Mouse (Mus musculus) kidney, adult 18-20 months (tissue): ENCODE data around the gene Garem2.
"Not testable (repeated sequence)": the region's sequence is repeated elsewhere in the genome, so short reads cannot be mapped to it uniquely, and the experiment has no call there.

ENCODE experiments used
- DNase-seq: peaks from one replicate; pipeline ENCODE4 v3.0.0; 2021

The Garem2 gene

GRCm38 (mm10) chr5:30104841-30105667 lies at the start of gene Garem2:
TSS of gene Garem2 (plus strand) at chr5:30105161.
- no peak for DNase-seq

GRCm38 (mm10) chr5:30058216-30058731 lies 46.7 kb upstream of the Garem2 start:
- no peak for DNase-seq

GRCm38 (mm10) chr5:30059607-30060006 lies 45.4 kb upstream of the Garem2 start:
- not testable (repeated sequence) for DNase-seq

GRCm38 (mm10) chr5:30067726-30068125 lies 37.2 kb upstream of the Garem2 start:
- peak; percentile 26 for DNase-seq

- DNase-seq, result no peak
Observed at GRCm38 (mm10) chr5:30071677-30072076, 33.3 kb upstream of the Garem2 start.

- no peak for DNase-seq
Observed at GRCm38 (mm10) chr5:30072377-30072776, 32.6 kb upstream of the Garem2 start.

- peak; percentile 85 for DNase-seq
Observed at GRCm38 (mm10) chr5:30072825-30073821, 31.8 kb upstream of the Garem2 start, which contains the start of gene Tyms. TSS of gene Tyms (minus strand) at chr5:30073617.

GRCm38 (mm10) chr5:30092701-30093100 lies 12.3 kb upstream of the Garem2 start:
- DNase-seq, result no peak

- DNase-seq, result no peak
Observed at GRCm38 (mm10) chr5:30094399-30094798, 10.6 kb upstream of the Garem2 start.

GRCm38 (mm10) chr5:30095731-30096130 lies 9.2 kb upstream of the Garem2 start:
- no peak for DNase-seq

GRCm38 (mm10) chr5:30098260-30098659 lies 6.7 kb upstream of the Garem2 start:
- no peak for DNase-seq

GRCm38 (mm10) chr5:30103340-30103739 lies 1.6 kb upstream of the Garem2 start:
- DNase-seq, result no peak

- peak; percentile 59 for DNase-seq
Observed at GRCm38 (mm10) chr5:30104339-30104738, 622 bp upstream of the Garem2 start.

- no peak for DNase-seq
Observed at GRCm38 (mm10) chr5:30105668-30106300, 823 bp downstream of the Garem2 start, which contains the start of gene 3110082J24Rik. TSS of gene 3110082J24Rik (minus strand) at chr5:30106086.

GRCm38 (mm10) chr5:30106756-30107155 lies 1.8 kb downstream of the Garem2 start:
- no peak for DNase-seq

GRCm38 (mm10) chr5:30107186-30107585 lies 2.2 kb downstream of the Garem2 start:
- no peak for DNase-seq

GRCm38 (mm10) chr5:30107611-30108041 lies 2.7 kb downstream of the Garem2 start:
- no peak for DNase-seq

GRCm38 (mm10) chr5:30108233-30108632 lies 3.3 kb downstream of the Garem2 start:
- DNase-seq, result no peak

- DNase-seq, result no peak
Observed at GRCm38 (mm10) chr5:30109899-30110298, 4.9 kb downstream of the Garem2 start.

GRCm38 (mm10) chr5:30110371-30111060 lies 5.6 kb downstream of the Garem2 start:
- DNase-seq, result no peak

- DNase-seq, result no peak
Observed at GRCm38 (mm10) chr5:30111126-30111525, 6.2 kb downstream of the Garem2 start.

- DNase-seq, result no peak
Observed at GRCm38 (mm10) chr5:30111771-30112170, 6.8 kb downstream of the Garem2 start.
